Mouse (Mus musculus) kidney, postnatal 10 days (tissue): ENCODE data around the gene Sppl2b.
"Not testable (repeated sequence)": the region's sequence is repeated elsewhere in the genome, so short reads cannot be mapped to it uniquely, and the experiment has no call there.

Experiments used
- DNase-seq: peaks from one replicate; pipeline ENCODE4 v3.0.0; 2021; ENCODE audit warnings: mixed read lengths

Gene Sppl2b

GRCm38 (mm10) chr10:80854913-80855748 lies at the start of gene Sppl2b, which contains the start of gene Lsm7:
Gene Sppl2b, plus strand, starts transcription at chr10:80855275.
Gene Lsm7, minus strand, starts transcription at chr10:80855209.
- DNase-seq: peak; percentile 98

- DNase-seq: no peak
Measured at GRCm38 (mm10) chr10:80805322-80805721, 49.8 kb upstream of the Sppl2b start.

- peak; percentile 88 for DNase-seq
Measured at GRCm38 (mm10) chr10:80805925-80806324, 49.1 kb upstream of the Sppl2b start.

- no peak for DNase-seq
Measured at GRCm38 (mm10) chr10:80806341-80807056, 48.6 kb upstream of the Sppl2b start.

GRCm38 (mm10) chr10:80807057-80807627 lies 47.9 kb upstream of the Sppl2b start:
- peak; percentile 82 for DNase-seq

GRCm38 (mm10) chr10:80808099-80808984 lies 46.7 kb upstream of the Sppl2b start:
- no peak for DNase-seq

- DNase-seq: peak; percentile 33
Measured at GRCm38 (mm10) chr10:80808985-80809632, 46.0 kb upstream of the Sppl2b start.

- peak; percentile 20 for DNase-seq
Measured at GRCm38 (mm10) chr10:80810084-80810483, 45.0 kb upstream of the Sppl2b start.

GRCm38 (mm10) chr10:80812391-80813041 lies 42.6 kb upstream of the Sppl2b start:
- no peak for DNase-seq

- no peak for DNase-seq
Measured at GRCm38 (mm10) chr10:80813366-80813765, 41.7 kb upstream of the Sppl2b start, which contains the start of gene Jsrp1. Gene Jsrp1, minus strand, starts transcription at chr10:80813498.

GRCm38 (mm10) chr10:80814800-80815199 lies 40.3 kb upstream of the Sppl2b start:
- DNase-seq: no peak

- not testable (repeated sequence) for DNase-seq
Measured at GRCm38 (mm10) chr10:80816303-80816702, 38.8 kb upstream of the Sppl2b start.

GRCm38 (mm10) chr10:80817164-80817563 lies 37.9 kb upstream of the Sppl2b start:
- no peak for DNase-seq

- not testable (repeated sequence) for DNase-seq
Measured at GRCm38 (mm10) chr10:80817955-80818354, 37.1 kb upstream of the Sppl2b start.

- DNase-seq: no peak
Measured at GRCm38 (mm10) chr10:80818599-80819281, 36.3 kb upstream of the Sppl2b start.

- peak; percentile 62 for DNase-seq
Measured at GRCm38 (mm10) chr10:80819406-80819805, 35.7 kb upstream of the Sppl2b start.

GRCm38 (mm10) chr10:80821991-80822390 lies 33.1 kb upstream of the Sppl2b start:
- peak; percentile 51 for DNase-seq

GRCm38 (mm10) chr10:80822528-80822927 lies 32.5 kb upstream of the Sppl2b start:
- no peak for DNase-seq

- no peak for DNase-seq
Measured at GRCm38 (mm10) chr10:80823316-80823715, 31.8 kb upstream of the Sppl2b start.

GRCm38 (mm10) chr10:80823847-80824643 lies 31.0 kb upstream of the Sppl2b start:
- no peak for DNase-seq
